Mouse (Mus musculus) c-Kit-positive CD71-negative TER-119-negative erythroid progenitor cells, embryonic 14.5 days (primary cell): ENCODE measurements around the gene Dapk2.
"Not testable (repeated sequence)": the region's sequence is repeated elsewhere in the genome, so short reads cannot be mapped to it uniquely, and the experiment has no call there.

ENCODE experiments used
- DNase-seq: peaks from one replicate; pipeline ENCODE4 v3.0.0-alpha.2; 2013; ENCODE audit warnings: low read depth

Gene Dapk2

DNA sequence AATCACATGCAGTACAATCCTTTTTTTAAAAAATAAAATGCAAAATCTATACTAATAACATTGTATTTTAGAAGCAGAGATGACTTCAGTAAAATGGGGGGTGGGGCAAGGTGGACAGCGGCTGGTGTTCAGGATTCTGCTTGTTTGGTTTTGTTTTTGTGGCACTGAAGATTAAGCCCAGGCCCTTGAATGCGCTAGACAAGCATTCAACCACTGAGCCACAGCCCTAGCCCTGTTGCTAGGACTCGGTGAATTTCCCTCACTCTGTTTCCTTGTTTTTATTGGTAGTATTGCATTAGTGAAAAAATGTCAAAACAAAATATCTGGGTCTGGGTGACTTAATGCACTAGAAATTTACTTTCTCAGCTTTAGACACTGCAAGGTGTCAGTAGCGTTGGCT lies 118.0 kb downstream of the Dapk2 start:
- no peak for DNase-seq

DNA sequence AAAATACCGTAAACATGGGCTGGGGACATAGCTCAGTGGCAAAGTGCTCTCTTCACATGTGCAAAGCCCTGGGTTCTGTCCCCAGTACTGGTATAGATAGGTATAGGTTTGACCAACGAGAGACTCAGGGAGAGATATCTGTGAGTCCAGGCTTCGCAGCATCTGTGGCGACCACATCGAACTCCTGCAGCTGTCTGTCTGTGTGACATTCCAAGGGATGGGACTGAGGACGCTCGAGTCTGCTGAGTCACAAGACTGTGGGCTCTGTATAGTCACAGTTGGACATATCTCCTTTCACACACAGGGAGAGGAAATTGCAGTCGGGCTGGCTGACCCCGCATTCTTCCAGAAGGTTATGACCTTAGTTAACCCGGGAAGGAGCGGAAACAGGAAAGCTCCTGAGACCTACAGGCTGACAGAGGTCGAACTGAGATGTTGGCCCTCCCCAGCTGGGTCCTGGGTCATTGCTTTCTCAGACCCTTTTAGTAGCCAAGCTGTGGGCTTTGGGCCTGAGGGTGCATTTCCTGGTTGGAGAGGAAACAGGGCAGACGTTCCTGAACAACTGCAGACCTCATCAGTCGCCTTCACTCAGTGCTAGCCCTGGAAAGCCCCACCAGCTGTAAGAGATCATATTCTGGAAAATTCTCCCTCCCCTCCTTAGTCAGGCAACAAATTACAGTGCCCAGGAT lies 118.8 kb downstream of the Dapk2 start:
- DNase-seq: no peak

DNA sequence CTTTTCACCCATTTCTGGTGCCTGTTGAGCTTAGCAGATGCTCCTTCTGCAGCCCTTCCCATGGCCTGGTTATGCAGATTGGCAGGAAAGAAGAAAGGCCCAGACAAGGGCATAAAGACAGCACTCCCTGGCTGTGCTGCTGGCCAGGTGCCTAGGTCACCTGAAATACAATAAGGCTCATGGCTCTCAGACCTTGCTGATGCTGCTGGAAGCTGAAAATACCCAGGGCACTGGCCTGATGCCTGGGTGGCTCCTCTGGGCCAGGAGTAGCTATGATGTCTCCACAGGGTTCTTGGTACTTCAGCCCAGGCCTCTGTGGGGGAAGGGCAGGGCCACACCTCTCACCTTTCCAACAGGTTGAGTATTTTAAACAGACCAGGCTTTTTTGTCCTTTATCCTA lies 121.6 kb downstream of the Dapk2 start:
- no peak for DNase-seq

DNA sequence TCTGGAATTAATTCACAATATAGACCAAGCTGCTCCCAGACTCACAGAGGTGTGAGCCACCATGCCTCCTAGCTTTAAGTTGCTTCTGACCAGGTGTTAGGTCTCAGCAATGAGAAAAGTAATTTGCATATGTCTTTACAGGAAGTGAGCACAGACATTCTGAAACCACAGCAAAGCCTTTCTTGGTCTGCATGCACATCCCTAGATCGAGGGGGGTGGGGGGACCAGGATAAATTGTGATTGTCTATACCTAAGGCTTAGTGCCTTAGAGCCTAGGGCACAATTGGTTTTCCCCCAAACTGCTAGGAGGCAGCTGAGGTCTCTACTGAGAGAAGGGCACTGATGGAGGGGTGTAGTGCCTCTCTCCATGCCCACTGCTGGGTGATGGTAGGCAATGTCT lies 122.5 kb downstream of the Dapk2 start:
- no peak for DNase-seq

DNA sequence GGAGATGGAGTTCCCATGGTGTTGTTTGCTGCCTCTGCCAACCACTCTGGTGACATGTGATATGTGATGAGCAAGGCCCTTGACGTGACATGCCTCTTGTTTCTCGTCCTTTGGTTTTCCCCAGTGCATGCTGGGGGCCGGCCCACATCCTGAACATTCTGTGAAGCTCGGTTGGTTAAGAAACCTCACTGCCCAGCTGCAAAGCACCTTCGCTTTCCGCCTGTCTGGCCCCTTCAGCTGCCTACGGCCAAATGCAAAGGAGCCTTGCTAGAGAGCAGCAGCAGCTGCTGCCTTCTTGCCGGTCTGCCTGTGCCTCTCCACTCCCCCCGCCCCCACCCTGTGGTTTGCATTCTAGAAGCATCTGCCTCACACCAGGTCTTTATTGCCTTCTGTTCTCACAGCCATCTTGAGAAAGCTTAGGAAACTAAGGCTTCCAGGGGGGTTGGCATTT lies 123.5 kb downstream of the Dapk2 start:
- no peak for DNase-seq

DNA sequence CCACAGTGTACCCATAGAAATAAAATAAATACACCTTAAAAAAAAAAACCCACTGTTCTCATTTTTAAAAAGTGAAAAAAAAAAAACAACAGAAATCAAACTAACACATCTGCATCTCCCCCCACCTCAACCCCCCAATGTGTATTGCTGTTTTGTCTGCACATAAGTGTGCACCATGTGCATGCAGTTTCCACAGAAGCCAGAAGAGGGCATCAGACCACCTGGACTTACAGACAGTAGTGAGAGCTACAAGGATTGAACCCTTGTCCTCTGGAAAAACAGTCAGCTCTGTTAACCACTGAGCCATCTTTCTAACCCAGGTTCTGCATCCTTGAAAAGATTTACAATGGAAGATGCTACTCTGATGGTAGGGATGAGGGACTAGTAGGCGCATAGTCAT lies 124.6 kb downstream of the Dapk2 start:
- DNase-seq: no peak

DNA sequence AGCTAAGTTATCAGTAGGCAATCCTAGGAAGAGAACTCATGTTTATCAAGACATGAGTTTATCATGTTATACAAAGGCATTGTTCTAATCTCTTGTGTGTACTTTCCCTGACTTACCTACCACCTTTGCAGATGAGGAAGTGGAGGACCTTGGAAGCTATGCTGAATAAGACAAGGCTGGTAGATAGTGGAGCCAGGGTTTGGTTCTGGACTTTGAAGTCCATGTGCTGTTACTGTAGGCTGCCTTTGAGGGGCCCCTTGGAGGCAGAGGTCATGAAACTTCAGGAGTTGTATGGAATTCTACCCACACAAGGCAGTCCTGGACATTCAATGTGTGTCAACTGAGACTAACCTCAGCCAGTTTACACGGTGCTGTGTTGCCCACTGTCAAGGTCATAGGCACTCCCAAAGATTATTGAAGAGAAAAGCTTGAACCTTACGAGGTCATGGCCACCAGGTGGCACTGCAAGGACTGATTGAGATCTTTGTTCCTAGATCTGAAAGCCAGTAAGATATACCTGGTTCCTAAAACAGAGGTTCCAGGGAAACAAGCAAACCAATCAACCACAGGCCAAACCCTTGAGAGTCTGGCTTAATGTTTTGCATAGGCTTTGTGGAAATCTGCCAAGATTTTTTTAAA lies 125.7 kb downstream of the Dapk2 start:
- peak; percentile 61 for DNase-seq

DNA sequence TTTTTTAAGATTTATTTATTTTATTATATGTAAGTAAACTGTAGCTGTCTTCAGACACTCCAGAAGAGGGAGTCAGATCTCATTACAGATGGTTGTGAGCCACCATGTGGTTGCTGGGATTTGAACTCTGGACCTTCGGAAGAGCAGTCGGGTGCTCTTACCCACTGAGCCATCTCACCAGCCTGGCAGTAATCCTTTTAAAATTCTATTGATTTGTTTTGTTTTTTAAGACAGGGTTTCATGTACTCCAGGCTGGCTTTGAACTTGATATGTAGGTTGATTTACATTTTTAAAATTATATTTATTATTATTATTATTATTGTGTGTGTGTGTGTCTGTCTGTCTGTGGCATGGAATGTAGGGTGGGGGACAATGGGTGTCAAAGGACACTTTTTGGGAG lies 127.2 kb downstream of the Dapk2 start:
- not testable (repeated sequence) for DNase-seq

DNA sequence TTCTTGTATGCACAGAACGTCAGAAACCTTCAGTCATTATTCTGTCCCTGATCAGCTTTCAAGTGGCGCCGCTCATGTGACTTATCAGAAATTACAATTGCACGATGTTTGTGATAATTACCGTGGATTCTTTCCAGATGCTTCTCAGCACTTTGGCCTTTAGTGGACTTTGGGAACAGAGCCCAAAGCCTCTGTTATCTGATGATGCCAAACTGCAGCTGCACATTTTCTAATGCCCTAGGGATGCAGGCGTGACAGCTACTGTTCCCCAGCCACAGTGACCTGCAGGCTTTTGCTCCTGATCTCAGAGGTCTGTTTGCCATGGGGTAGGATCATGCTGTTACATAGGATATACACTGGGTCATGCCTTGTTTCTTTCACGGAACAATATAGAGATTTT lies 127.9 kb downstream of the Dapk2 start:
- DNase-seq: no peak

DNA sequence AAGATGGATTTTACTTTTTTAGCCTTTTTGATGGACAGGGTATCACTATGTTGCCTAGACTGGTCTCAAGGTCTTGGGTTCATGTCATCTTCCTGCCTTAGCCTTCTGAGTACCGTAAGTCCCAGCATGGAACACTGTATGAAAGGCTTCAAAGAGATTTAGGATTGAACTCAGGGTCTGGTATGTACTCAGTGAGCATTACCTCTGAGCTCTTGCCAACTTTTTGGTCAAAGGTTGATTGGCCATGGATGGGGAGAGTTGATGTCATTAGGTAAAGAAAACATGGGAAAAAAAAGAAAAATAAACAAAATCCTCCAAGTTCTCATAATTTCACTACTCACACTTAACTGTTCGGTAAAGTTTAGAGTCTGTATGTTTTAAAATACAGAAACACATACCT lies 132.7 kb downstream of the Dapk2 start:
- no peak for DNase-seq

DNA sequence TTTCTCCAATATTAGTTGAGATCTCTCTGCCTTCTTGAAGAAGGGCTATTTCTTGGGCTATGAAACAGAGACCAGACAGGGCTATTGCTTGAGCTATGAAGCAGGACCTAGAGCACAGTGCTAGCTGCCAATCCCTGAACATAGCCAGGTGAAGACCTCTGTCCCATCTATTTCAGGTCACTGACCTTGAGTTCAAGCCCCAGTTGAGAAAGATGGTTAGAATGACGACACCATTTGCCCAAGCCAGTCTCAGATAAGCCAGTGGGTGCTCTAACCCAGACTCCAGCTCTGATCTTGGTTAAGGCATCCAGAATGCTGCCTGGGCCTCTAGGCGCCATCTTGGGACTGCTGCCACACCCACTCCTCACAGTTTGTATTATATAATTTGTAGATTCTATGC lies 135.3 kb downstream of the Dapk2 start:
- DNase-seq: no peak

DNA sequence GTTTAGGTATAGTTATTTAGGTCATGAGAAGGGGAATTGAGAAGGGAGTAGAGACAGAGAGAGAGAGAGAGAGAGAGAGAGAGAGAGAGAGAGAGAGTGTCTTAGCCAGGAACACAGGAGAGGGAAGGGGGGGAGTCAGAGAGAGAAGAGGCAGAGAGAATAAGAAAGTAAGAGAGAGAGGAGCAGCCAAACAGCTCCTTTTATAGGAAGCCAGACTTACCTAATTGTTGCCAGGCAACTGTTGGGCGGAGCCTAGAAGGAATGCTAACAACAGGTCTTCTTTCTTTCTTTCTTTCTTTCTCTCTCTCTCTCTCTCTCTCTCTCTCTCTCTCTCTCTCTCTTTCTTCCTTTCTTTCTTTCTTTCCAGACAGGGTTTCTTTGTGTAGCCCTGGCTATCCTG lies 136.2 kb downstream of the Dapk2 start:
- DNase-seq: no peak

DNA sequence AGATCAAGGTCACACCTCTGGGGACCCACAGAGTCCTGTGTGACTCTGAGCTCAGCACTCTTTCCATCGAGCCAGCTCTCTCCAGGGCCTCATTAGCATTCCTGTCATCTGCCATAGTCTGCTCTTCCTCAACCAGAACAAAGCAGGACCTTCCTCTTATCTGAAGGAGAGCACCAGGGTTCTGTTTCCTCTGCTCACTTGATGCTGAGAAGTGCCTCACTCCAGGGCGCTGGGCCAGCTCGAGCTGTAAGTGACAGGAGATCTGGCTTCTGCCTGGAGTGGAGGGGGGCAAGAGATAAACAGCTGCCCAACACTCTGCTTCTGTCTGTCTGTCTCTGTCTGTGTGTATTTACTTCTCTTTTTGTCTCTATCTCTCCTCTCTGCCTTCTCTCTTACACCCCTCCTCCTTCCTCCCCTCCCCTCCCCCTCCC lies 137.0 kb downstream of the Dapk2 start:
- DNase-seq: peak; percentile 58

DNA sequence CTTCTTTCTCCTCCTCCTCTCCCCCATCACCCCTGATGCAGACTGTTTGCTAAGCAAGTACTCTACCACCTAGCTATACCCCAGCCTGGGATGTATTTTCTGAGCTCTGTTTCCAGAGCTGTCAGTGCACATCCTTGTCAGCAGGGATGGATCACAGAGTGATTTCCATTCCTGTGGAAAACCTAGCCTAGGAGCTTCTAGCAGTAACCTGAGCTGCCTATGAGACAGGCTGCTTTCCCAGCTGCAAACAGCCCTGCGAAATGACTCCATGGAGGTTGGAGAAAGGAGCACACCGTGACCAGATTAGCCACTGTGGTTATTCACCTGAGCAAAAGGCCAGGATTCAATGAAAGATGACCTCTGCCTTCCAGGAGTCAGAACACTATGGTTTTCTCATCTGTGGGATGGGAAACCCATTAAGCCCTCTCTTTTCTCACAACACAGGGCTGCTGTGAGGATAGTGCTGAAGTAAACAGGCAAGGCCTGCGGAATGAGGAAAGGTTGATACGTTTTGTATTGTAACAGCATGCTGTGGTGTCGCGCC lies 137.6 kb downstream of the Dapk2 start:
- DNase-seq: no peak

DNA sequence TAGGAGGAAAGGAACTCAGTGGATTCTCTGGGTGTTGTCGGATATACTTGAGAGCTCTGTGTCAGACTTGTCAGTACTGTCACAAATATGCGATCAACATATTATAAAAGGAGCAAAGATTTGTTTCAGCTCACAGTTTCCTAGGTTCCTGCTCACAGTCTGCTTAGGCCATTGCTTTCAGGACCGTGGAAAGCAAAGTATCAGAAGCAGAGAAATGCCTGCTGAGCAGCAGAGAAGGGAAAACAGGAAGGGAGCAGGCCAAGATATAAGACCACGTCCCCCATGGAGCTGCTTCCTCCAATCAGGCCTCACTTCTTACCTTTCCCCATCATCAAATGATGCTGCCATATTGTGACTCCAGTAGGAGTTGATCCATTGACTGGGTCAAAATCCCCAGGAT lies 140.8 kb downstream of the Dapk2 start:
- no peak for DNase-seq

DNA sequence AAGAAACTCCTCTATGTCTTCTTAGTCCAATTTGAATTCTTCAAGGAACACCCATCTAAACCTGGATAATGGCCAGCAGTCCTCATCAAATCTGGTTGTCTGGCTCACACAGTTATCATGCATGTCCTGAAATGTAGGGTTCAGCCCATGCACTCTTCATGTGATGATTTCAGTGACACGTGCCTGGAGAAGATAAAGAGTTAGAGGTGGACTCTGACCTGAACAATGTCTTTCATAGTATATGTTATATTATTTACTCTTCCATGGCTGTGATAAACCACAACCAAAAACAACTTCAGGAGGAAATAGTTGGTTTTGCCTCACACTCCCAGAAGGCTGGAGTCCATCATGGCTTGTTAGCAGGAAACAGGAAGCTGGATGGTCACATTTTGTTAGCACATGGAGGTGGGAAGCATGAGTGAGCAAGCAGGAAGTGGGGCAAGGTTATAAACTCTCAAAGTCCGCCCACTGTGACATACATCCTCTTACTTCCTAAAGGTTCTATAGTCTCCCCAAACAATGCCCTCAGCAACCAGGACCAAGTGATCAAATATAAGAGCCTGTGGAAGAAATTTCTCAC lies 142.5 kb downstream of the Dapk2 start:
- DNase-seq: no peak

DNA sequence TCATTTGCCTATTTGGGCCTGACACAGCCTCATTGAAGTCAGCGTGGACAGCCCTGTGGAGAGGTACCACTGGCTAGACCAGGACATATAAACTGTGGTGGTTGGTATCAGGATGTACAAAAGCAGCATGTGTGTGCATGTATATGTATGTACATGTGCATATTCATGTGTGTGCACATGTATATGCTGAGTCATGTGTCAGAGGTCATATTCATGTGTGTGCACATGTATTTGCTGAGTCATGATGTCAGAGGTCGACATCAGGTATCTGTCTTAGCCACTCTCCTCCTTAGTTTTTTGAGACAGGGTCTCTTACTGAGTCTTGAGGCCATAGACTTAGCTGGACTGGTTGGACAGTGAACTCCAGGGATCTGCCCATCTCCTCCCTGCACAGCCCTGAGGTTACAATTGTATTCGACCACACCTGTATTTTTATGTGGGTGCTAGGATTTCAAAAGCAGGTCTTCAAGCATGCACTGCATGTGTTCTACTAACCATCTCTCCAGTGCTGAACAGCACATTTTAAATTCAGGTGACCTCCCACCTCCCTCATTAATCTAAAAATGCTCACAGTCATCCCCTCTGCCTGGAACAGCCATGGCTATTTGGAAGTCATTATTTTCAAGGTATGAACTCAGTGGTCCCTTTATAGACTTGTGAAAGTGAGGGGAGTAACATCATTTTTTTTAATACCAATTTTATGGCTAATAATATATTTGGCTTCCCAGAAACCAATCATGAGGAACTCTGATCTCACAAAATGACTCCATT lies 146.5 kb downstream of the Dapk2 start:
- DNase-seq: no peak

DNA sequence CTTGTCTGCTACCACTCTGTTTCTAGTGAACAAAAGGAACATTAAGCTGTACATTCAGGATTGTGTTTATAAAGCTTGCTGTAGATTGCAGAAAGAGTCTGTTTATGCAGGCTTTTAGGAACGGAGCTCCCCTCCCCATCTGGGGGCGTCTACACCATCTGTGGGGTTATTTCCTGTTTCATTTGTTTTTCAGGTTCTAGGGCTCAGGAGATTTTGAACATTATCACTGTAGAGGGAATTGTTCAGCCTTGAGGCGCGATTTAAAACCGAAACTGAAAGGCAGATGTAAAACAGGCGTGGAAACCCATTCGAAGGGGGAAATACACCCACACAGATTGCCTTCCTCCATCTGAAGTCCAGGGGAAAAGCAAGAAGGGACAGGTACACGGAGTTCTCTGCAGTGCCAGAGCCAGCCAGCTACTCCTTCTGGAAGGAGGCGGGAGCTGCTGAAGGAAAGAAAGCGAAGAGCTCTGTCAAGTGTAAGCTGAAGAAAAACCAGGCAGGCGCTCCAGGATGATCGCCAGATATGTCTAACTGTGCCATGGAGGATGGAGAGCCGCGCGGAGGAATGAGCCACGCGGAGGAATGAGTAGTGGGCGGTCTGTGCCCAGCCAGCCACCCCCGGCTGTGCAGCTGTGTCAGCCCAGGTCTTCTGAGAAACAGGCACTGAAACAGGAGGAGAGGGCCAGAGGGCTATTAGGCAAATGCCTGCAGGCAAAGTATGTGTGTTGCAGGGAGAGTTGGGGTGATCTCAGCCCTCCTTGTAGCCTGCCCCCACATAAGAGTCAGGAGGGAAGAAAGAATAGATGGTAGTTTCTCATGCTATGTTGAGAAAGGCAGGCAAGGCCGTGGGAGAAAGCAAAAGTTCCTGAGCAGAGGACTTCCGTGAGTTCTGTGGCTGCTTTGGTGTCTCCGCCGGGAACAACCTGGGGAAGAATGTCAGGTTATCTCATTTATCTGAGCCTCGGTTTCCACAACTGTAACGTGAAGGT lies 147.4 kb downstream of the Dapk2 start:
- no peak for DNase-seq

DNA sequence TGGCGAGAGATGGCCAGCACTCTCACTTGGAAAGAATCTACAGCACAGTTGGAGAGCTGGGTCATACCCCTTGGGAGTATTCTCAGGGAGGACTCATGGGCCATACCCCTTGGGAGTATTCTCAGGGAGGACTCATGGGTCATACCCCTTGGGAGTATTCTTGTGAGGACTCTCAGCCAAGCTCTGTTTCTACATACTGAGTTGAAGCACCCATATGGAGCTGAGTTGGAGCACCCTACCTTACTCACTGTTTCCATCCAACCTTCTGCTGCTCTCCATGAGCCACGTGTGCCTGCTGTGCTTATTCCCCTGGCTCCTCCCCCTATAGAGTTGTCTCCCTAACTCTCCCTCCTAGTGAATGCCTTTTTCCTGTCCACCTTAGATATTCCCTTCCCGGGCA lies 148.4 kb downstream of the Dapk2 start:
- no peak for DNase-seq

DNA sequence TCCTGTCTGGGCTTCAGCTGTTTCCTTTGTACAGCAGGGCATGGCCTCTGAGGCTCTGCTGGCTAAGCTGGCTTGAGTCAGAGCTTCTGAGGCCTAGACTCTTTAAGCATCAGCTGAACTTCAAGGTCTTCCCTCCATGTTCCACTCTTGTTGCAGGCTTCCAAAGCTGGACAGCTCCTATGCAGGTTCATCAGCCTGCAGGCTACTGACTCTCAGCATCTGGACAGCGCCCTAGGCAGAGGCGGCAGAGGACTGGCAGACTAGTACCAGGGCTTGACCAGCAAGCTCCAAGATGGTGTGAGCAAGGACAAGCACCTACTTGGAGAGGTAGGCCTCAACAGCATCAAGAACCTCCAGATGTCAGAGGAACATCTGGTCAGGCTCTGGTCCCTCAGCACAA lies 149.3 kb downstream of the Dapk2 start:
- DNase-seq: no peak

DNA sequence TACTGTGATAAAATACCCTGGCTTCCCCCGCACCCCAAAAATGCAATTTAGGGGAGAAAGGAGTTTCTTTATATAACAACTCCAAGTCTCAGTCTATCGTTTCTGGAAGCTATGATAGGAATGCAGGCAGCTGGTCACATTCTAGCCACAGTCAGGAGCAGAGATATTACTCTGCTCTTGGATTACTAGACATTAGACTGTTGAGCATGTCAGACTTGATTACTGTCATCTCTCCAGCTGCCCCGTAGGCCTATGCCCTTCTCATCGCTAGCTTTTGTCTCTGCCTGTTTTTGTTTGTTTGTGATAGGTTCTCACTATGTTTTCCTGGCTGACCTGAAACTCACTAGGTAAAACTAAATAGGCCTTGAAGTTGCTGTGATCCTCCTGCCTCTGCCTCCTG lies 150.7 kb downstream of the Dapk2 start:
- DNase-seq: no peak
